Mouse (Mus musculus) hindlimb bud, embryonic 11.5 days (tissue): ENCODE results near the gene Vmn2r56.
"Not testable (repeated sequence)": the region's sequence is repeated elsewhere in the genome, so short reads cannot be mapped to it uniquely, and the experiment has no call there.

Source experiments
- DNase-seq: peaks from one replicate; pipeline ENCODE4 v3.0.0-alpha.2; 2012; ENCODE audit warnings: low read depth, low spot score; ENCODE audit errors: extremely low spot score

The Vmn2r56 gene

DNA sequence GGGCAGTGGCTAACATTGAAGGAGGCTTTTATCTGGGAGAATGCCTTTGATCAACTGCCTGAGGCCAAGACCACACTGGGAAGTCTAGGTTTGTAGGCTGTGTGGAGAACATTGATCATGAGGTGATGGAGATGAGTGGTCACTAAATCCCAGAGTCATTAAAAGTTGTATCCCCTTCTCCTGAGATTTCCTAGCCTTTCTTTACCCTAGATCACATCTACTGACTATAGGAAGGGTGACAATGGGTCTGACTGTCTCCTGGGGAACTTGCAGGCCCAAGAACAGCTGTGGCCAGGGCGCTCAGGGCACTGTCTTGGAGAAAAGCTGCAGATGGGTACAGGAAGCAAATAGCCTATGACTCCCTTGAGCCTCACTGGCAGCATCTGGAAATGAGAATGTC is at the start of gene Vmn2r56:
Gene Vmn2r56 (minus strand): TSS at position 101 of the 400 bp plus-strand sequence.
- DNase-seq: no peak

DNA sequence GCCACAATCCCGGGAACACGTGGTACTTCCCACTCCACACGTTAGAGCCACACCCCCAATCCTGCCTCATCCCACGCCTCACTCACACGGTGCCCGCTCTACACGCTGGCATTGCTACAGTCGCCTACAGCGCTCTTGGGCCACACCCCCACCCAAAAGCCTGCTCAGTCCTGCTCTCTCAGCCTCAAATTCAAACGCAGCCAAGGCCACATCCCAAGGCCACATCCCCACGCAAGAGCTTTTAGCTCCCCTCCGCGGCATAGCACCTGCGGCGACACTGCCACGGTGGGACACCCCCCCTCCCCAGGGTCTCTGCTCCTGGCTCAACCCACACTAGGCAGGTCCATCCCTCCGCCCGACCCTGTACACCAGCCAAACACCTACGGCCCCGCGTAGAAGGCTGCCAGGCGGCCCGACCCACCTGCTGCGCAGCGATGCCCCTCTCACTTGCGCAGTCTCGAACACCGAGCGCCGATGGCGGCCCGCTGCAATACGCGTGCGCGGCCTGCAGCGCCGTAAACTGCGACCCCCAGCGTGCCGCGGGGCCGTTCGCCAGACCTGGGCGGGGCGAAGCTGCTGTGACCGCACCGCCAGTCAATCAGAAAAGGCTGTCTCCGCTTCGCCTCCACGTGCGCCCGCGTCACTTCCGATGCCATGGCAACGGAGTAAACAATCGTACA is 45.5 kb upstream of the Vmn2r56 start:
- no peak for DNase-seq

DNA sequence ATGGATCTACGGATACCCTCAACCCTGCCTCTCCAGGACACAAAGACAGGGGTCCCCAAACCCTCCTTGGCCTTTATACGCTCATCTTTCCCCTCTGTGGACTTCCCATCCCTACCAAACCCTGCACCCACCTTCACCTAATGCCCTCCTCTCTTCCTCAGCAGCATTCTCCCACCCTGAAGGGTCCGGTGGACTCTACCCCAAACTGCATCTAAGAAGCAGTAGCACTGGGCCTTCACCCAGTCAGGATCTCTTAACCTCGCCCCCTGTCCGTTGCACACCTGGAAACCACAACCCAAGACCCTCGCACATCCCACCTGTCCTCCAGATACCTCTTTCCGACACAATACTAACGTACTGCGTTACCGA is 45.0 kb upstream of the Vmn2r56 start:
- DNase-seq: no peak

DNA sequence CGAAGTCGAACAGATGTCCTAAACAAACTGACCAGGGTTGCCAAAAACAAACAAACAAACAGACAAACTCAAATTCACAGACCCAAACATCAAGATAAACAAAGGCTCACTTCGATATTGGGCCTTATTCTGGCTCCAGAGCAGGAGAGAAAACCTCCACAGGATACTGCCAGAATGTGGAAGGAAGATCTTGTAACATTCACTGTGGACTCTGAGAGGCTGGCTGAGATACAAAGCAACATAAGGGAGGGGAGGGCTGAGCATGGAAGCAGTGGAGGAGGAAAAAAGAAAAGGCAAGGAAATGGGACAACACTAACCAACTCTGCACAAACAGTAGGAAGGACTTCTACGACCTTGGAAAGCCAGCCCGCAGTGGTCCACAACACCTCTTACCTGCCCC is 44.3 kb upstream of the Vmn2r56 start:
- no peak for DNase-seq

DNA sequence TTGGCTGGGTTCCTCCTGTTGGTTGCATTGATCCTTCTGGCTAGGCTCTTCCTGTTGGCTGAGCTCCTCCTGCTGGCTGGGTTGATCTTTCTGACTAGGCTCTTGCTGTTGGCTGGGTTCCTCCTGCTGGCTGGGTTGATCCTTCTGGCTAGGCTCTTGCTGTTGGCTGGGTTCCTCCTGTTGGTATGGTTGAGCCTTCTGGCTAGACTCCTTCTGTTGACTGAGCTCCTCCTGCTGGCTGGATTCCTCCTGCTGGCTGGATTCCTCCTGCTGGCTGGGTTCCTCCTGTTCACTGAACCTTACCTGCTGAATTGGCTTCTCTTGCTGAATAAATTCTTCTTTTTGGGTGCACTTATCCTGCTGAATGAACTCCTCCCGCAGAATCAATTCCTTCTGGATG is 39.8 kb upstream of the Vmn2r56 start:
- no peak for DNase-seq

DNA sequence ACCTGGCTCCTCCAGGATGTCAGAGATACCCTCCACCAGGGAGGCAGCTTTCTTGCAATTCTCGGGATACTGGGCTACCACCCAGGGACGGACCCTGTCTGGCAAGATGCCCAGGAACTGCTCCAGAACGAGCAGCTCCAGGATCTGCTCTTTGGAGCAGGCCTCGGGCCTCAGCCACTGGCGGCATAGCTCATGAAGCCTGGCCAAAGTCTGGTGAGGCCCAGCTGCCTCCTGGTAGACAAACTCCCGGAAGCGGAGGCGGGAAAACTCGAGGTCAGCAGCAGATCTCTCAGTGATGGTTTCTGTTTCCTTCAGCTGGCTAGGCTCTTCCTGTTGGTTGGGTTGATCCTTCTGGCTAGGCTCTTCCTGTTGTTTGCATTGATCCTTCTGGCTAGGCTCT is 39.3 kb upstream of the Vmn2r56 start:
- no peak for DNase-seq

DNA sequence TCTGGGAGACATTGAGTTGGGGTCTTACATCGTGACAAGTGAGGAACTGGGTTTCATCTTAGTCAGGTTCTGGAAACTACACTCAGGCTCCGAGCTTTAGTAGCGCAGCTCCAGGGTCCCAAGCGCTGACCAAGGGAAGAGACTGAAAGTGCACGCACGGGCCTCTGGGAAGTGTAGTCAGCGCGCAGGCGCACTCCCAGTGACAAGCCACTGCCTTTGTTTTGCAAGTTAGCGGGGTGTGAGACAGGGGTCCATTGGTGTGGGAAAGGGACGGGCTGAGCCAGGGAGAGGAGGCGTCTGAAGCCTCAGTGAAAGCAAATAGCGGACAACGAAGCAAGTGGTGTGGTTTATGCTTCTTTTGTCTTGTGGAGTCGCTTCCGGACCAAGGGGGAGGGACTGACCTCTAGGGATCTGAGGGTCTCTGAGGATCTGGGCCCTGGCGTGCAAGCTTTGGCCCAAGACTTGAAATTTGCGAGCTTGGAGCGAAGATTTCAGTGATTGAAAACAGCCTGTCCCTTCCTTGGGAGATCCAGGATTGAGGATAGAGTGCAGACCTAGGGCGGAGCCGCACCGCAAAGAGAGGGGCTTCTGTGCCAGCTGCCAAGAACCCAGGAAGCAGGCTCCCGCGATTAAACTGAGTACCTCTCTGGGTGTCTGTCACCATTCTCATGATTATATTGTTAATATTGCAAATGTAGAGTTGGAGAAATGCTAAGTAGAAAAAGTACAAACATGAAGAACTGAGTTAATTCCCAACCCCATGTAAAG is 14.8 kb upstream of the Vmn2r56 start:
- no peak for DNase-seq

DNA sequence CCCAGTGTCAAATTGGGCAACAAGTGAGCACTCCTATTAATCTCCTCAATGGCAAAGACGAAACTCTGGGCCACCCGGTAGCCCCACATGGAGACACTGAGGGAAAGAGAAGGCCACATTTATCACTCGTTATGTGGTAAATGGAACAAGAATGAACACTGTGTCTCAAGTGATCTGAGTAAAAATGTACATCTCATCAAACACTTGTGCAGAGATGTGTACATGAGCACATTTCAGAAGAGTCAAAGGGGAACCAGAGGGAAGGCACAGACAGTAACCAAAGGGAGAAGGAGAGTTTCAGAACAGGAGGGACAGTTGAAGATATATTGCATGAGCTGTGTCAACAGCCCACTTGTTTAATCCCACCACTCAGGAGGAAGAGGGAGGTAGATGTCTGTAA is 49.9 kb downstream of the Vmn2r56 start, which contains the start of gene Vmn2r55:
Gene Vmn2r55 (minus strand): TSS at position 101 of the 400 bp plus-strand sequence.
- not testable (repeated sequence) for DNase-seq

DNA sequence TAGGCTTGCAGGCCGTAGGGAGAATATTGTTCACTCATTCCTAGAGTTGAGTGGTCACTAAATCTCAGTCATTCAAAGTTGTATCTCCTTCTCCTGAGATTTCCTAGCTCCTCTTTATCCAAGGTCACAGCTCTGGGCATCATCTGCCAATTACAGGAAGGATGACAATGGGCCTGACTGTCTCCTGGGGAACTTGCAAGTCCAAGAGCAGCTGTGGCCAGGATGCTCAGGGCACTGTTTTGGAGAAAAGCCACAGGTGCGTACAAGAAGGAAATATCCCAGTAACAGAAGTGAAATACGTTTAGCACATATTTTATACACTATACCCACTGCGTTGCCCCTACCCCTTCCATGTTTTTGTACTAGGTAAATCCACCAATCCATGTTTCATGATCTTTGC is 94.6 kb downstream of the Vmn2r56 start, which contains the start of gene Vmn2r54:
Gene Vmn2r54 (minus strand): TSS at position 101 of the 400 bp plus-strand sequence.
- not testable (repeated sequence) for DNase-seq
